Mouse (Mus musculus): ENCODE measurements around the gene Rnf31. TPM values are rescaled to one million over a fixed set of nuclear protein-coding genes. Genes with fewer than 3 reads are reported as not detected.

Rnf31 gene
- total RNA-seq, 2 experiments from 2014 or later, result 29.5 to 41.0 TPM

DNA sequence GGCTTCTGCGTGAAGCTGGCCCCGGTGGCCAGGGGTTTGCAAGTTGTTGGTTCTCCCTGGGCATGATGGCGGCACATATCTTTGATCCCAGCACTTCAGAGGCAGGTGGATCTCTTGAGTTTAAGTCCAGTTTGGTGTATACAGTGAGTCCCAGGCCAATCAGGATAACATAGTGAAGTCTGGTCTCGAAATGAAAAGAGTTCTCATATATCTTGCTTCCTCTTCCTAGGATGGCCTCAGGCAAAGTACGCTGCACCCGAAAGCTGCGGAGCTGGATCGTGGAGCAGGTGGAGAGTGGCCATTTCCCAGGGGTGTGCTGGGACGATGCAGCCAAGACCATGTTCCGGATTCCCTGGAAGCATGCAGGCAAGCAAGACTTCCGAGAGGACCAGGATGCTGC lies 13.3 kb downstream of the Rnf31 start:
- no peak for DNase-seq

DNA sequence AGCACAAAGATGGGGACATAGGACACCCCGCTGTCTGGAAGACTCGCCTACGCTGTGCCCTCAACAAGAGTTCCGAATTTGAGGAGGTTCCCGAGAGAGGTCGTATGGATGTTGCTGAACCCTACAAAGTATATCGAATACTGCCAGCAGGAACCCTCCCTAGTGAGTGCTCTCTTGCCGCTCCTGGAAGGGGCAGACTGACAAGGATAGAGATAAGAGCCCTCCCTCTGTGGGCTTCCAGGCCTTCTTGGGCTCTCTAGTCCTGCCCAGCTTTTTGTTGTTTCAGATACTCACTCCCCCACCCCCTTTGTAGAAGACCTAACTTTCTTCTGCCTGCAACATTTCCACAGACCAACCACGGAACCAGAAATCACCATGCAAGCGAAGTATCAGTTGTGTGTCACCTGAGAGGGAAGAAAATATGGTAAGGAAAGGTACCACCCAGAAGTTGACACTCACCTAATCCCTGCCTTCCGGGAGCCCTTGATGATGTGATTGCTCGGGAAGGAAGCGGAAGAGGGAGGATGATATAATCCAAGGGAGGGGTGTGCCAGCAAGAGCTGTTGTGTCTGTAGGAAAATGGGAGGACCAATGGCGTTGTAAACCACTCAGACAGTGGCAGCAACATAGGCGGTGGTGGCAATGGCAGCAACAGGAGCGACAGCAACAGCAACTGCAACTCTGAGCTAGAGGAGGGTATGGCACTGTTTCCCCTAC lies 14.4 kb downstream of the Rnf31 start:
- DNase-seq, result no peak

DNA sequence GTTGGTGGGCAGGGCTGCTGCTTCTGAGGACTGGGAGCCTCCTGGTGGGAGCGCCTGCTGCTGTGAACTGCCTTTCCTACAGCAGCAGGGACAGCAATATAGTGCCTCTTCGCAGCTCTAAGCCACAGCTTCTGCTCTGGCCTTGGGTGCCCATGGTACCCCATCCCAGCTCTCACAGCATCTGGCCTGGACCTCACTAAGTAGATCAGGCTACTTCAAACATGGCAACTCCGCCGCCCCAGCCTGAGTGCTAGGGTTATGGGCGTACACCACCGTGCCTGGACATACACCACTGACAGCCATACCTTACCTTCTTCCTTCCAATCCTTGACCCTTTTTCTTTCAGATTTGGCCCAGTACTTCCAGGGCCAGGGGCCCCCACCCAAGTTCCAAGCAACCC lies 16.8 kb downstream of the Rnf31 start:
- no peak for DNase-seq

DNA sequence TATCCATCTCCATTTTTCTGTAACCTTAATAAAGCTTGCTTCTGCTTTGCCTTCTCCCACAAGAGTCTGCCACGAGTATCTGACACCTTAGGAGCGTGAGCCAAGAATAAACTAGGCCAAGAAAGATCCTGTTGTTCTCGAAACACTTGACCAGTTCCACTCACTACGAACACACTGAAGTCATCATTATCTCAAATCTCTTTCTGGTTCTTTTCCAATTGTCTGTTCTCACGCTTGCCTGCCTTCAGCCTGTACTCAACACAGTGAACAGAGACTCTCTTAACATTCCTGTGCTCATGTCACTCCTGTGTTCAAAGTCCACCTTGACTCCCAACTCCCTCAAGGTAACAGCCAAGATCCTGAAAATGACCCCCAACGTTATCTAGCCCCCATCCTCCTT lies 21.8 kb downstream of the Rnf31 start:
- DNase-seq, result no peak

DNA sequence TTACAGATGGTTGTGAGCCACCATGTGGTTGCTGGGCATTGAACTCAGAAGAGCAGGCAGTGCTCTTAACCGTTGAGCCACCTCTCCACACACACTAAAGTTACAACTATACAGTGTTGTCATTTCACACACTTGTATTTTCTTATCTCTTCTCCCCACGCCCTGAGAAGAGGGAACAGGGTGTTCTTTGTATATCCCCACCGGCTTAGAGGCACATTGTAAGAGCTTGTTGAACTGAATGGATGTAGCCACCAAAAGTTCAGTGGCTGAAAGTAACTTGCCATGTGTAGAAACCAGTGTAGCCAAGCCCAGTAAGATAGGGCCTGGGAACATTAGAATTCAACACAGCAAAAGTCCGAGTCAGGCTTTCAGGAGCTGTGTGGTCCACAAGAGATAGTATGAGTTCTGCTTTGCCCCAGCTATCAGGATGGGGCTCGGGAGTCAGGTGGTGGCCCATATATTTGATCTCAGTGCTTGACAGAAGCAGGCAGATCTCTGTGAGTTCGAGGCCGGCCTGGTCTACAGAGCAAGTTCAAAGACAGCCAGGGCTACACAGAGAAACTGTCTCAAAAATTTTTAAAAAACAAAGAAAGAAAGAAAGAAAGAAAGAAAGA lies 23.2 kb downstream of the Rnf31 start:
- DNase-seq, result no peak

DNA sequence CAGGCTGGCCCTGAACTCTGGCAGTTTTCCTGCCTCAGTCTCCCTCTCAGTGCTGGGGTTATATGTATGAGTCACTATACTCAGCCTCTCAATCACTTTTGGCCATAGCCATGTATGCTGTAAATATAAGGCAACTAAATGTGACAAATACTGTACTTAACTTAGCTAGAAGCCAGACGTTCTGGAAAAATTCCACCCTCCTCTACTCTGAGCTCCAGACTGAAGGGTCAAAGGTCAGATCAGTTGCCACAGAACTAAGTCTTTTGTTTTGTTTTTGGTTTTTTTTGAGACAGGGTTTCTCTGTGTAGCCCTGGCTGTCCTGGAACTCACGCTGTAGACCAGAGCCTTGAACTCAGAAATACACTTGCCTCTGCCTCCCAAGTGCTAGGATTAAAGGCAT lies 24.4 kb downstream of the Rnf31 start:
- no peak for DNase-seq

DNA sequence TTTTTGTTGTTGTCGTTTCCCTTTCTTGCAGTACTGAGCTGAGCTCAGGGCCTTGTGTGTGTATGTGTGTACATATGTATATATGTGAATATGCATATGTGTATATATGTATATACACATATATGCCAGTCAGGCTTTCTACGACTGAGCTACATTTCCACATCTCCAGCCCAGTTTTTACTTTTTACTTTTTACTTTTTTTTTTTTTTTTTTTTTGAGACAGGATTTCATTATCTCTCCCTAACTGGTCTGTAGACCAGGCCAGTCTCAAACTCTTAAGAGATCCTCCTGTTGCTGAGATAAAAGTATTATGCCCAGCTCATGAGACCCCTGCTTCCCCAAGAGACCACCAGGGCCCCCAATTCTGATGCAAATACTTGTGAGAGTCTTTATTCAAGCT lies 25.3 kb downstream of the Rnf31 start:
- no peak for DNase-seq

DNA sequence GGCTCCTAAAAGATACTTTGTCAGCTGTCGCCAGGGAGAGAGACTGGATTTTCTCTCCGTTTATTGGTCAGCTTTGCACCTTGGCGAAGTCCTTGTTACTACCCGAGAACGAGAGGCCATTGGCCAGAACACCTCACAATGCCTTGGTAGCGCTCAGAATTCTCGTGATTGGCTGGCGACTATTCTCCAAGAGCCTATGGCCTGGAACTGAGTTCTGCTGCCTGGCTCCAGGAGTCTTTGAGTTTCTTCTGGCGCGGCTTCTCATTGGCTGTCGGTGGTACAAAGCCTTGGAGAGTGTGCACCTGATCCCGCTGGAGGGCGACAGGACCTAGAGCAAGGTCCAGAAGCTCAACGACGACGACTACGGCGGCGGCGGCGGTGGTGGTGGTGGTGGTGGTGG lies 26.3 kb downstream of the Rnf31 start, which contains the start of gene Rec8:
TSS of gene Rec8 (plus strand) at position 216 of the 400 bp plus-strand sequence.
- DNase-seq, result no peak

DNA sequence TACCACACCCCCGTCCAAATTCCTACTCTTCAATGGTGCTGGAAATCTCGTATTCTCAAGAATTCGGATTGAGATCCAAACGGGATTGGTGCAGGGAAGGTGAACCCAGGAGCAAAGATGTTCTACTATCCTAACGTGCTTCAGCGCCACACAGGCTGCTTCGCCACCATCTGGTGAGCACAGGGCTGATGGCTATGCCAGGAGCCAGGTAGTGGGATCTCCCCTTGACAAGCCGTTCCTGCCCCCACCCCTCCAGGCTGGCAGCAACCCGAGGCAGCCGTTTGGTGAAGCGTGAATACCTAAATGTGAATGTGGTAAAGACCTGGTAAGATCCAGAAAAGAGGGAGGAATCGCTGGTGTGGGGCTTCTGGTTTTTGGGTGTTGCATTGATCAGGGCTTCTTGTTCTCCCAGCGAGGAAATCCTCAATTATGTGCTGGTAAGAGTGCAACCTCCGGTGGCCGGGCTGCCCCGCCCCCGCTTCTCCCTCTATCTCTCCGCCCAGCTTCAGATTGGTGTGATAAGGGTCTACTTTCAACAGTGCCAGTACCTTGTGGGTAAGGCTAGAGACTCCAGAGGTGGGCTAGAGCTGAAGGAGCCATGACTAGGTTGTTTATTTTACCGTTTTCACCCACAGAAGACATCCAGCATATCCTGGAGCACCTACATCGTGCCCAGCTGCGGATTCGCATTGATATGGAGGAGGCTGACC lies 27.1 kb downstream of the Rnf31 start:
- DNase-seq, result no peak

DNA sequence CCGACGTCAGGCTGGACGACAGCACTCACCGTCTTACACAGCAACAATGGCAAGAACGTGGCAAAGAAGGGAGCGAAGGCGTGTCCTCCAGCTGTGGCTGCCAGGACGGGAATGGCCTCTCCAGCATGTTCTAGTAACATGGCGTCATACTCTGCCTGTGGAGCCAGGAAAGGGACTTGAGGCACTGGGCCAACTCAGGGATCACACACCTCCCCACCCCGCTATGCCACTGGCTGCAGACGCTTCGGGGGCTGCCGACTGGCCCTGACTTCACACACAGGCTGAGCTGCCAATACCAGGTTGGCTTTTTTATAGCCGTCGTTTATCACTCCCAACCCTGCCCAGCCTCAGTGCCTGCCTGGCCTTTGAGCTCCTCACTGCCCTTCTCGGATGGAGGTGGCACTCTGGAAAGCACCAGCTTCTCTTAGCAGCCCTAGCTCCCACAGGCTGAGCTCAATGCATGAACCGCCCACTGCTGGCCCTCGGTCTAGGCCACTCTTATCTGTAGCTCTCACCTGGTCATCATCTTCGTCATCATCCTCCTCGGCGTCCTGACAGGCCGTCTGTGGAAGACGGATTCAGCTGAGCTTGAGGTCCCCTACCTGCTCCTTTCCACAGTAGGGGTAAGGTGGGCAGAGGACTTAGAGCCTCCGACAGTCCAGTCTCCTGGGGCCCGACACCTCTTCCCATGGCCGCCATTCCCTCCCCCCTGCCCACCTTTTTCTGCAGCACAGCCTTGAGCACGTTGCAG lies 36.7 kb downstream of the Rnf31 start:
- no peak for DNase-seq

DNA sequence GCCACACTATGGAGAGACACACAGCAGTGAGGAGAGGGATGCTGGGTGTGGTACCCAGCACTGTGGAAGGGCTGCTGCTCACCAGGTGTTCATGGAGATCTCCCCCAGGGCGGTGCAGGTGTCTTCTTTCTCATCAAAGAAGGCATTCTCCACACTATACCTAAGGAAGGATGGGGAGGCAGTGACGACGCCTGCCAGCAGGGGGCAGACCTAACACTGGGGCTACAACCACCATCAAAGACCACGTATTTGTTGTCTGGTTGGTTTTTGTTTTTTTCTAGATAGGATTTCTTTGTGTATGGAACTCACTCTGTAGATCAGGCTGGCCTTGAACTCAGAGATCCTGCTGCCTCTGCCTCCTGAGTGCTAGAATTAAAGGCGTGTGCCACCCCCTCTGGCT lies 37.8 kb downstream of the Rnf31 start:
- DNase-seq, result no peak

DNA sequence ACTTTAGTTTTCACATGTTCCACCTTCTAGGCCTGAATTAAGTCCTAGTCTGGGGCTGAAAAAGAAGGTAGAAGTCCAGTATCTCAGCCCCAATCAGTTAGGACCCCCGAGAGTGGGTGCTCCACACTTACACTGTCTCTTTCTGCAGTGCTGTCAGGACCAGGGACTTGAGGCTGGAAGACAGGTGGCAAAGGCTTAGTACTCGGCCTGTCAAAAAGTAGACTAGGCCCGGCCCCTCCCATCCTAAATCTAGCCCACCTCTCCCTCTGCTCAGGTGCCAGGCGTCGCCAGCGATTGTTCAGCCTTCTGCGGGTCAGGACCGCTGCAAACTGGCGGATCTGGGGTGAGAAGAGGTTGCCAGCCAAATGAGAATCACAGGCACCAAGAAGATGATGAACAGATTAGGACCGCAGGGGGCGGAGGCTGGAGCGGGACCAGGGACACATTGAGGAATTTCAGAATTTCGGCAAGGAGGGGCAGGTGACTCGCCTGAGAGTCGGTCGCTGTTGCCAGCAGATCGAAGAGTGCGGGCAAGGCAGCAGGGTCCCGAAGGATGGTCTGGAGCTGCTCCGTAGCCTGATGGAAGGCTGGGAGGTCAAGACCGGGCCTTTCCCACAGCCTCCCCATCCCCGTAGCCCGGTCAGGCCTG lies 43.5 kb downstream of the Rnf31 start:
- DNase-seq, result peak; percentile 30 to 31

DNA sequence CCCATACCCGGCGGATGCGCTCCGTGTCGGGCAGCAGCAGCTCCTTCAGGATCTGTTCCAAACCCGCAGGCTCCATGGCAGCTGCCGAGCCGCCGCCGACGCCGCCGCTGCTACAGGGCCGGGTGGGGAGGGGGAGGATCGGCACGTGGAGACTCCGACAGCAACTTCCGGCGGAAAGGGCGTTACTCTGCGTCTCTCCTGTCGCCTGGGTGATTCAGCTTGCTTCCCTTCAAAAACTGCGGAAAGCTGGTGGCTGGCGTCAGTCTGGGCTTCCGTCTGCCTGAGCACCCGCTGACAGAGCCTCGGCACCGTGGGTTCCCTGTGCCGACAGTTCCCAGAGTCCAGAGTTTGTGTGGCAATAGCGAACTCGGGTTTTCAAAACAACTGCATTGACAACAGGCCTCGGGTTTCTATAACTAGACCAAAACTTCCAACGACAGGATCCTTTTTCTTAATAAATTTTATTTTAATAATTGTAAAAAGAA lies 44.1 kb downstream of the Rnf31 start, which contains the start of gene Ipo4:
TSS of gene Ipo4 (minus strand) at position 435 of the 485 bp plus-strand sequence.
- peak; percentile 89 to 91 for DNase-seq

DNA sequence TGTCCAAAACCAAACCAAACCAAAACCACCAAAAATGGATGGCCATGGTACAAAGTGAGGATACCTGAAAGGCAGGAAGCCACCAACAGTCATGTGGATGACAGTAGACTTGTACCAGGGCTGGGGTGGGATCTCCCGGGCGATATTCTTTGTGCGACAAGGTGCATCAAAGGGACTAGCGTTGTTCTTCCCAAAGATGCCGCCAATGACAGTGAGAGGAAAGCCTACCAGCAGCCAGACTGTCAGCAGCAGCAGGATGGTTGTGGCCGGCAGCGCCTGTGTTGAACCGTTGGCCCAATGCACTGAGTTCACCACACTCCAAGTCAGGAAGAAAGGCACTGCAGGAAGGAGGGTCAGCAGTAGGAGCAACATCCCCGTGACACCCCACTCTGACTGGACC lies 46.3 kb downstream of the Rnf31 start, which contains the start of gene Gm49378:
TSS of gene Gm49378 (minus strand) at position 101 of the 400 bp plus-strand sequence.
- DNase-seq, result no peak

DNA sequence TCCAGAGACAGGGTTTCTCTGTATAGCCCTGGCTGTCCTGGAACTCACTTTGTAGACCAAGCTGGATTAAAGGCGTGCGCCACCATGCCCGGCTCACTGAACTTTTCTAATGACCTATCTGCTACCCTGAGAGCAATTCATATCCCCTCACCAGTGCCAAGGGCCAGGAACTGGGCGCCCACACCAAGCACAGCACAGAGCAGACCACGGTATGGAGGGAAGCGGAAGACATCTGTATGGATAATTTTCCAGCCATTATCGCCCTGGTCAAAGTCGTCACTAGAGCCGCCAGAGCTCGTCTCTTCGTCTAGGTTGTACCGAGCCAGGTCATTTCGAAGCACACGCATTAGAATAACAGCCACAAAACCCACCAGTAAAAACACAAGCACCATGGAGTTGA lies 49.3 kb downstream of the Rnf31 start:
- no peak for DNase-seq

DNA sequence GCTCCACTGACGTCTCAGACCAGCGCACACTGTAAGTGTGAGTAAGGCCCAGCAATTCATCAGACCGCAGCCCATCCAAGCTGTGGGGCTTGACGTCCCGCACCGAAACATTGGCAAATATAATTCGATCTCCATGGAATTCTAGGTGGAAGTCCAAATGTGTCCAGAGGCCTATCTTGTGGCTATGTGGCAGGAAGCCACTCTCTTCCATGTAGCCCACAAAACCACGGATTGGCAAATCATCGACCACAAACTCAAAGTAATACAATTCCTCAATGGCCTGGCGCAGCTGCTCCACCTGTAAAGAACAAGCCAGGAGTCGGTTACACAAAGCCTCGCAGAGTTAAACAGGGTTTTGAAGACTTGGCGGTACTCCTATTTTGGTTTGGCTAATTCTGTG lies 49.8 kb downstream of the Rnf31 start:
- DNase-seq, result no peak

DNA sequence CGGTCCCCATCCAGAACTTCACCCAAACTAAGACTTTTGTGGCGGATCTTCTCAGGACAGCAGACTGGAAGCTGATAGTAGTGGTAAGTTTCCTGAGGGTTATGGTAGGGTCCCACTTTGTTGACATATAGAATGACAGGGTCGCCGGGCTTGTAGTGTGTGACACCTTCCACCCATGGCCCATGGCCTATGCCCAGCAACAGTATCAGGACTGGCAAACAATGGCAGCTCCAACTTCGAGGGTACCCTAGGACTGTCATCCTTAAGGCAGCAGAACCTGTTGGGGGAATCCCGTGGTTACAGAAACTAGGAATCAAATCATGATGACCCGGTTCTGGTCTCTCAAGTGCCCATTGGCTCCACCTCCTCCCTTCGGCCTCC lies 51.2 kb downstream of the Rnf31 start:
- no peak for DNase-seq

DNA sequence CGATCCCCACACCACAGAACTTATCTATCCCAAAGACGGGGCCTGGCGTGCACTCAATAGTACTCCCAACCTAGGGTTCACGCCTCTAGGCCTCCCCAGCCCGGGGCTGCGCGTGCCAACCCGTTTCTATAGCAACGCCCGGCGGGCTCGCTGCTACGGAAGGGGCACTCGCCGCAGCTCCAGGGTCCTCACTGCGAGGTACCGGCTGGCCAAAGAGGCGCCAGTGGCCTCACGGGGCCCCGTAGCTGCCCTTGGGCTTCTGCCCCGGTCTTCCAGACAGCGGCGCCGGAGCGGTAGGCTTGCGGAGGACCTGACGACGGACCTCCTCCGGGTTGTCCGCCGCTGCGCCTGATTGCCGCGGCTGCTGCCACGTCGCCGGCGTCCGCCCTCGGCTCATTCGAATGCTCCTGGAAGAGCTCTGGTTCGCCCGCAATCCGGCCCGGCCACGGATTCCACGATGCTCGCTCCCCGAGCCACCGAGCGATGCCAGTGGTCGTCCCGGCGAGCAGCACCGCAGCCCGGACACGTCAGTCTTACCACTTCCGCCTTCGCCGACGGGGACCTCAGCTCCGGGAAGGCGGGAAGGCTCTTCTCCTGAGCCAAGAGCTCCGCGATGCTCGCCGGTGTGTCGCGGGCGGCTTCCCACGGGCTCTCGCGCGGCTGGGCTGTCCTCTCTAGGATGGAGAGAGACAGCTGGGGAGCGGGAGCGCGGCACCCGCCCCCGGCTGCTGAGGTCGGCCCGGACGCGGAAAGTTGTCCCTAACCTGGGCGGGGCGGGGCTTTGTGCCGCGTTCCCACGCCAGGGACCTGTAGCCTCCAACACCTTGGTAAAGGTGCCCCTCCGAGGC lies 51.8 kb downstream of the Rnf31 start, which contains the start of gene Tm9sf1:
TSS of gene Tm9sf1 (minus strand) at position 747 of the 848 bp plus-strand sequence.
- DNase-seq, result peak; percentile 91 to 92

DNA sequence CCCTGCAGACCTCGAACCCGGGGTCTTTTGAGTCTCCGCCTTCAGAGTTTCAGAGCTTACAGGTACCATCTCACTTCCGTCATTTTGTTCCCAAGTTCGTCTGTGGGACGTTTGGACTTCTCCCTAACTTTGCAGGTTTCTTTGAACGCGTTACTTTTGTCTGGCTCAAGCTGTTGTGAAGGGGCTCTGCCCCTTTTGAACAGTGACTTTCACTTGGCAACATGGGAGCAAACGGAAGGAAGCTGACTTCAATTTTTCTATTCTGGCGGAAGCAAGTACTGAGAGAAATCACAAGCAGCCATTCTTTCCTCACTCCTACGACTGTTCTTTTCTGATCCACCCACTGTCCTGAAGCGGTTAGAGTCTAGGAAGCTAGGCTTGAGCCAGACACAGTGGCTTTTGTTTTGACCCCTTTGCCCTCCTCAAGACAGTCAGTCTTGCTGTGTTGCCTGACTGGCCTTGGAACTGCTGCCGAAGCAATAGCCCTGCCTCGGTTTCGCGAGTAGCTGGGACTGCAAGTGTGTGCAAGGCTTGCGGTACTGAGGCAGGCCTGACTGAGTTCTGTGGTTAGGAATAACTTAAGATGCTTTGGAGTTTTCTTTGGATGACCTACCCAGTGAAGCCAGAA lies 52.9 kb downstream of the Rnf31 start:
- DNase-seq, result no peak

DNA sequence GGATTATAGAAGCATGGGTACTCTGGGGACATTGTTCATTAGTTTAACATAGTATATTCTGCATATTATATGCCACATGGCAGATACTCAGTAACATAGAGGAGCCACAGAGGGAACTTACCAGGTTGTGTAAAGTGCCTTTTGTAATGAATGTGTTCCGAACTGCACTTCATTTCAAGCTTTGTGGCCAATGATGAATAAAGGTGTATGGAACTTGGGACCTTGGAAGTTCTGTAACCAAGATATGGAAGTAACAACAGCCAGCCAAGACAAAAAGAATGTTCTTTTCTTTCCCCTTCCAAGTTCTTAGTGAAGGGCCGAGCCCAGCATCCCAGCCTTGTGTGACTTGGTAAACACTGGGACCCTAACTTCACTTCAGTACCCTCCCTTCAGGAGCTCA lies 58.4 kb downstream of the Rnf31 start, which contains the start of gene Tssk4:
TSS of gene Tssk4 (plus strand) at position 301 of the 400 bp plus-strand sequence.
- no peak for DNase-seq
